Mouse (Mus musculus) midbrain, embryonic 16.5 days (tissue): ENCODE measurements around the gene Tsc22d4. TPM values are rescaled to one million over a fixed set of nuclear protein-coding genes. Genes with fewer than 3 reads are reported as not detected.

Experiments used
- ATAC-seq: fragments of 200-750 bp; cut with Nextera tagmentation; 2 replicates; pipeline ENCODE4 v1.8.0; 2017; ENCODE audit warnings: moderate TSS enrichment
- H3K27ac ChIP-seq: fragments of 300-500 bp; sonication (generic); 2 replicates; pipeline ENCODE4 v1.5.1; 2014; ENCODE audit warnings: mild to moderate bottlenecking, low read length, mixed read lengths
- H3K27me3 ChIP-seq: fragments of 300-500 bp; sonication (generic); 2 replicates; pipeline ENCODE4 v1.6.1; 2014; ENCODE audit warnings: low read depth, low read length, mixed read lengths; ENCODE audit not compliant: control insufficient read depth, insufficient read depth
- H3K36me3 ChIP-seq: fragments of 300-500 bp; sonication (generic); 2 replicates; pipeline ENCODE4 v1.6.1; 2014; ENCODE audit warnings: mild to moderate bottlenecking, low read length, moderate library complexity, mixed read lengths; ENCODE audit not compliant: control insufficient read depth, insufficient read depth
- H3K4me1 ChIP-seq: fragments of 300-500 bp; sonication (generic); 2 replicates; pipeline ENCODE4 v1.6.1; 2014; ENCODE audit warnings: mild to moderate bottlenecking, low read length, mixed read lengths; ENCODE audit not compliant: control insufficient read depth, insufficient read depth
- H3K4me2 ChIP-seq: fragments of 300-500 bp; sonication (generic); 2 replicates; pipeline ENCODE4 v1.6.1; 2014; ENCODE audit warnings: mild to moderate bottlenecking, low read length, mixed read lengths
- H3K4me3 ChIP-seq: fragments of 300-500 bp; sonication (generic); 2 replicates; pipeline ENCODE4 v1.5.1; 2014; ENCODE audit warnings: low read depth, mild to moderate bottlenecking, low read length, moderate library complexity, mixed read lengths
- H3K9ac ChIP-seq: fragments of 300-500 bp; sonication (generic); 2 replicates; pipeline ENCODE4 v1.6.1; 2014; ENCODE audit warnings: low read depth, low read length, mixed read lengths
- H3K9me3 ChIP-seq: fragments of 300-500 bp; sonication (generic); replicated peaks from 2 replicates; pipeline ENCODE4 v1.6.1; 2014; ENCODE audit warnings: mild to moderate bottlenecking, low read length, mixed read lengths; ENCODE audit not compliant: control insufficient read depth, poor library complexity, severe bottlenecking
- WGBS: fragments of 180-500 bp; shearing (Covaris S2); extraction: QIAGEN DNeasy Blood & Tissue Kit; methylation state at CpG from one replicate; pipeline ENCODE4 v1.1.7; 2014; 5-methylcytosine and 5-hydroxymethylcytosine counted together
- polyA plus RNA-seq: library from polyadenylated mRNA; unstranded; fragments of >200 nt; fragmentation: Nextera tagmentation; extraction: Ambion mirVana; gene quantifications from 2 replicates; pipeline ENCODE4 v1.2.1, GENCODE M21; 2015

Tsc22d4 gene
- polyA plus RNA-seq, 1 experiment from 2014 or later: 74.1 TPM

- Histone ChIP-seq H3K27me3 (no peaks in the 10 kb centered on the region), H3K4me2 (no peak overlapping the region), H3K9me3 (no peaks in the 10 kb centered on the region), H3K27ac (no peak overlapping the region), H3K4me1 (peaks cover 9% of the 10 kb centered on the region; the same call in 1 of the 2 replicates), H3K9ac (no peak overlapping the region), H3K4me3 (no peak overlapping the region), H3K36me3 (no peaks in the 10 kb centered on the region)
- ATAC-seq: no peak
- 84% methylated on average over 5 of the region's 5 CpGs for WGBS
Observed at GRCm38 (mm10) chr5:137755425-137755824, 9.9 kb downstream of the Tsc22d4 start.

GRCm38 (mm10) chr5:137756106-137756505 lies 10.6 kb downstream of the Tsc22d4 start:
- no peaks in the 10 kb centered on the region for H3K9me3 ChIP-seq
- no peak for ATAC-seq
- 73% methylated on average over 3 of the region's 3 CpGs for WGBS
- no peaks in the 10 kb centered on the region for H3K27me3 ChIP-seq
- no peak overlapping the region for H3K4me2 ChIP-seq
- H3K4me3 ChIP-seq: no peak overlapping the region
- no peak overlapping the region for H3K9ac ChIP-seq
- H3K27ac ChIP-seq: no peak overlapping the region
- H3K4me1 ChIP-seq: peaks cover 9% of the 10 kb centered on the region; the same call in 1 of the 2 replicates
- H3K36me3 ChIP-seq: no peaks in the 10 kb centered on the region

- H3K4me1 ChIP-seq: peaks cover 9% of the 10 kb centered on the region; the same call in 1 of the 2 replicates
- H3K9me3 ChIP-seq: no peaks in the 10 kb centered on the region
- no peak overlapping the region for H3K4me2 ChIP-seq
- no peaks in the 10 kb centered on the region for H3K27me3 ChIP-seq
- no peak overlapping the region for H3K4me3 ChIP-seq
- WGBS: 44% methylated on average over 10 of the region's 10 CpGs
- H3K36me3 ChIP-seq: no peaks in the 10 kb centered on the region
- H3K27ac ChIP-seq: 0 out of 2 replicates have a peak overlapping the region, but pooled peaks have one; percentile 7
- ATAC-seq: peak; percentile 53
- H3K9ac ChIP-seq: 0 out of 2 replicates have a peak overlapping the region, but pooled peaks have one; percentile 21
Observed at GRCm38 (mm10) chr5:137756882-137757661, 11.5 kb downstream of the Tsc22d4 start.

- Histone ChIP-seq H3K4me2 (peak overlapping the region; percentile 19; the same call in 1 of the 2 replicates), H3K27me3 (no peaks in the 10 kb centered on the region), H3K36me3 (no peaks in the 10 kb centered on the region), H3K9me3 (no peaks in the 10 kb centered on the region), H3K9ac (0 out of 2 replicates have a peak overlapping the region, but pooled peaks have one; percentile 21), H3K4me1 (peaks cover 9% of the 10 kb centered on the region; the same call in 1 of the 2 replicates), H3K4me3 (no peak overlapping the region; the same call in 1 of the 2 replicates), H3K27ac (peak overlapping the region; percentile 76)
- 56% methylated on average over 6 of the region's 6 CpGs for WGBS
- ATAC-seq: peak; percentile 53
Observed at GRCm38 (mm10) chr5:137757887-137758286, 12.4 kb downstream of the Tsc22d4 start.

- H3K9me3 ChIP-seq: no peaks in the 10 kb centered on the region
- peaks cover 9% of the 10 kb centered on the region; the same call in 1 of the 2 replicates for H3K4me1 ChIP-seq
- H3K9ac ChIP-seq: 0 out of 2 replicates have a peak overlapping the region, but pooled peaks have one; percentile 21
- peak overlapping the region; percentile 76 for H3K27ac ChIP-seq
- no peaks in the 10 kb centered on the region for H3K36me3 ChIP-seq
- peak overlapping the region; percentile 19; the same call in 1 of the 2 replicates for H3K4me2 ChIP-seq
- H3K4me3 ChIP-seq: no peak overlapping the region
- 89% methylated on average over 19 of the region's 19 CpGs for WGBS
- no peak for ATAC-seq
- H3K27me3 ChIP-seq: no peaks in the 10 kb centered on the region
Observed at GRCm38 (mm10) chr5:137758921-137759534, 13.5 kb downstream of the Tsc22d4 start.

GRCm38 (mm10) chr5:137759971-137760412 lies 14.5 kb downstream of the Tsc22d4 start:
- Histone ChIP-seq H3K4me2 (no peak overlapping the region), H3K9ac (no peak overlapping the region), H3K36me3 (no peaks in the 10 kb centered on the region), H3K27me3 (no peaks in the 10 kb centered on the region), H3K9me3 (no peaks in the 10 kb centered on the region), H3K4me3 (no peak overlapping the region), H3K27ac (peak overlapping the region; percentile 33; the same call in 1 of the 2 replicates), H3K4me1 (peaks cover 9% of the 10 kb centered on the region; the same call in 1 of the 2 replicates)
- WGBS: 27% methylated on average over 4 of the region's 4 CpGs
- peak; percentile 76 for ATAC-seq

- Histone ChIP-seq H3K9me3 (peaks cover 2% of the 10 kb centered on the region; the same call in 1 of the 2 replicates), H3K27me3 (no peaks in the 10 kb centered on the region), H3K4me2 (no peak overlapping the region), H3K9ac (no peak overlapping the region), H3K27ac (no peak overlapping the region), H3K4me3 (no peak overlapping the region), H3K36me3 (no peaks in the 10 kb centered on the region), H3K4me1 (peaks cover 9% of the 10 kb centered on the region)
- no peak for ATAC-seq
- WGBS: 44% methylated on average over 9 of the region's 9 CpGs
Observed at GRCm38 (mm10) chr5:137764609-137765340, 19.2 kb downstream of the Tsc22d4 start.

GRCm38 (mm10) chr5:137766270-137766669 lies 20.7 kb downstream of the Tsc22d4 start:
- Histone ChIP-seq H3K36me3 (no peaks in the 10 kb centered on the region), H3K4me1 (peaks cover 9% of the 10 kb centered on the region), H3K27me3 (no peaks in the 10 kb centered on the region), H3K27ac (no peak overlapping the region), H3K9me3 (peaks cover 2% of the 10 kb centered on the region; the same call in 1 of the 2 replicates), H3K4me3 (no peak overlapping the region), H3K9ac (no peak overlapping the region), H3K4me2 (no peak overlapping the region)
- WGBS: 67% methylated on average over 3 of the region's 3 CpGs
- no peak for ATAC-seq
